Mouse (Mus musculus) bone marrow macrophage, adult 2 months (primary cell): ENCODE results near the gene Sult2b1.

Experiments used
- CTCF ChIP-seq: IDR thresholded peaks from 2 replicates; pipeline ENCODE4 v1.5.1; 2012; ENCODE audit warnings: low read depth, mild to moderate bottlenecking, low read length, moderate library complexity
- POLR2A ChIP-seq: IDR thresholded peaks from 2 replicates; pipeline ENCODE4 v1.6.1; 2012; ENCODE audit warnings: mild to moderate bottlenecking, low read depth, low read length, borderline replicate concordance

DNA sequence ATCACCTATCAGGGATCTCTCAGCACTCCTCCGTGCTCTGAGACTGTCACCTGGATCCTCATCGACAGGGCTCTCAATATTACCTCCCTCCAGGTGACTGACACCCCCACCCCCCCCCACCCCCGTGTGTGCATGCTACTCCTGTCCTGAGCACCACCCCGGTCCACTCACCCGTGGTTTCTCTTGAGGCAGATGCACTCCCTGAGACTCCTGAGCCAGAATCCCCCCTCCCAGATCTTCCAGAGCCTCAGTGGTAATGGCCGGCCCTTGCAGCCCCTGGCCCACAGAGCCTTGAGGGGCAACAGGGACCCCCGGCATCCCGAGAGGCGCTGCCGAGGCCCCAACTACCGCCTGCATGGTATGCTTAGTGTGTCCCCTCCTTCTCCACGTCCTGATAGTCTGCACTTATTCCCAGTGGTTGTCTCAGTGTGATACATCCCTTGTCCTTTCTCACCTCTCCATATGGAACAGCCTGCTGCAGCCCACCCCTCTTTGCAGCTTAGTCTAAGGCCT is 80.9 kb downstream of the Sult2b1 start:
- TF ChIP-seq POLR2A (no peak), CTCF (no peak)
